Mouse (Mus musculus) CD4-positive, CD25-positive, alpha-beta regulatory T cell (primary cell): ENCODE measurements around the gene Tmem222. TPM values are rescaled to one million over a fixed set of nuclear protein-coding genes. Genes with fewer than 3 reads are reported as not detected.

Source experiments
- polyA plus RNA-seq: library from polyadenylated mRNA; unstranded; fragments of 100-300 nt; shearing (Covaris generic); gene quantifications from one replicate; pipeline ENCODE4 v1.2.1, GENCODE M21; 2017

Tmem222 gene
- 76.5 TPM for polyA plus RNA-seq

GRCm38 (mm10) chr4:133277104-133278026 lies at the start of gene Tmem222:
Gene Tmem222 (minus strand): TSS chr4:133277792.

GRCm38 (mm10) chr4:133262882-133263281 lies 14.7 kb downstream of the Tmem222 start, which contains the start of gene Sytl1:
Gene Sytl1 (minus strand): TSS chr4:133263113.

GRCm38 (mm10) chr4:133240490-133240921 lies 37.1 kb downstream of the Tmem222 start, which contains the start of gene Map3k6:
Gene Map3k6 (plus strand): TSS chr4:133240818.

Other genes starting within 250 kb of the Tmem222 start
- gene Wasf2, start 147.3 kb downstream of the Tmem222 start, polyA plus RNA-seq, result 93.6 TPM
- gene Cd164l2, start 65.7 kb downstream of the Tmem222 start, polyA plus RNA-seq, result not detected
- not detected for gene Gpr3, start 65.3 kb downstream of the Tmem222 start, polyA plus RNA-seq
- not detected for gene Map3k6, start 37.0 kb downstream of the Tmem222 start, polyA plus RNA-seq
- 53.8 TPM for gene Sytl1, start 14.7 kb downstream of the Tmem222 start, polyA plus RNA-seq
- 6.4 TPM for gene Wdtc1, start 75.7 kb upstream of the Tmem222 start, polyA plus RNA-seq
- 19.4 TPM for gene Slc9a1, start 91.9 kb upstream of the Tmem222 start, polyA plus RNA-seq
- not detected for gene Tent5b, start 202.3 kb upstream of the Tmem222 start, polyA plus RNA-seq
- gene Trnp1, start 220.8 kb upstream of the Tmem222 start, polyA plus RNA-seq, result not detected
- 0.72 TPM for gene Kdf1, start 241.2 kb upstream of the Tmem222 start, polyA plus RNA-seq